Mouse (Mus musculus) small intestine, adult 2 months (tissue): ENCODE results near the gene Cemip.

Experiments
- CTCF ChIP-seq: fragments of 200-500 bp; IDR thresholded peaks from 2 replicates; pipeline ENCODE4 v1.5.1; 2012; ENCODE audit warnings: low read depth, mild to moderate bottlenecking, control low read depth, inconsistent platforms, low read length, moderate library complexity, mixed read lengths; ENCODE audit not compliant: insufficient replicate concordance, insufficient read length; ENCODE audit errors: extremely low read depth
- POLR2A ChIP-seq: fragments of 200-500 bp; IDR thresholded peaks from 2 replicates; pipeline ENCODE4 v1.6.1; 2012; ENCODE audit warnings: low read depth, mild to moderate bottlenecking, control low read depth, inconsistent platforms, low read length, moderate library complexity

GRCm38 (mm10) chr7:84068931-84069330, 17.4 kb downstream of the Cemip start:
- TF ChIP-seq CTCF (no peak), POLR2A (no peak)
